Mouse (Mus musculus) T-cell, adult 2 months (primary cell): ENCODE measurements at regions not wholly inside any gene's neighbourhood (a gene's known extent, or its start where the extent isn't known, plus 50 kb on each side); places are given as distances from the start of the nearest gene placed in this dataset.

Source experiments
- DNase-seq: peaks from one replicate; pipeline ENCODE4 v3.0.0; 2022; ENCODE audit warnings: low spot score

GRCm38 (mm10) chr4:7422787-7423186 lies 816.1 kb downstream of the Car8 start:
- no peak for DNase-seq

- DNase-seq, result no peak
Observed at GRCm38 (mm10) chr4:7414301-7414700, 824.5 kb downstream of the Car8 start.

GRCm38 (mm10) chr4:7392696-7393095 lies 846.1 kb downstream of the Car8 start:
- DNase-seq, result no peak

GRCm38 (mm10) chr4:7391596-7391995 lies 847.2 kb downstream of the Car8 start:
- no peak for DNase-seq

GRCm38 (mm10) chr4:7385069-7385468 lies 853.8 kb downstream of the Car8 start:
- no peak for DNase-seq

- no peak for DNase-seq
Observed at GRCm38 (mm10) chr4:7379996-7380395, 858.8 kb downstream of the Car8 start.

- DNase-seq, result peak; percentile 44
Observed at GRCm38 (mm10) chr4:7364238-7365040, 874.4 kb downstream of the Car8 start.

GRCm38 (mm10) chr4:7363508-7363907 lies 875.3 kb downstream of the Car8 start:
- peak; percentile 32 for DNase-seq

GRCm38 (mm10) chr4:7356202-7356601 lies 882.6 kb downstream of the Car8 start:
- DNase-seq, result no peak

GRCm38 (mm10) chr4:7347317-7347716 lies 891.5 kb downstream of the Car8 start:
- DNase-seq, result no peak

- DNase-seq, result peak; percentile 3
Observed at GRCm38 (mm10) chr4:7341159-7341558, 897.7 kb downstream of the Car8 start.

GRCm38 (mm10) chr4:7314261-7314660 lies 924.6 kb downstream of the Car8 start:
- no peak for DNase-seq

GRCm38 (mm10) chr4:7313219-7313618 lies 925.6 kb downstream of the Car8 start:
- DNase-seq, result no peak

- DNase-seq, result no peak
Observed at GRCm38 (mm10) chr4:7312160-7312559, 926.7 kb downstream of the Car8 start.

GRCm38 (mm10) chr4:7269047-7269446 lies 969.8 kb downstream of the Car8 start:
- DNase-seq, result no peak

GRCm38 (mm10) chr4:7256486-7256885 lies 982.4 kb downstream of the Car8 start:
- DNase-seq, result no peak

GRCm38 (mm10) chr4:7253616-7254015 lies 985.2 kb downstream of the Car8 start:
- no peak for DNase-seq

- DNase-seq, result no peak
Observed at GRCm38 (mm10) chr4:7251641-7252040, 987.2 kb downstream of the Car8 start.

GRCm38 (mm10) chr4:7247816-7248215 lies 991.0 kb downstream of the Car8 start:
- no peak for DNase-seq

- no peak for DNase-seq
Observed at GRCm38 (mm10) chr4:7247244-7247643, 991.6 kb downstream of the Car8 start.

GRCm38 (mm10) chr4:7246828-7247227 lies 992.0 kb downstream of the Car8 start:
- DNase-seq, result no peak

- DNase-seq, result no peak
Observed at GRCm38 (mm10) chr4:7245653-7246052, 993.2 kb downstream of the Car8 start.

- no peak for DNase-seq
Observed at GRCm38 (mm10) chr4:7237848-7238247, 1001.0 kb downstream of the Car8 start.

- DNase-seq, result peak; percentile 1
Observed at GRCm38 (mm10) chr4:7234537-7234936, 1004.3 kb downstream of the Car8 start.
